Mouse (Mus musculus) thymus, adult 18-20 months (tissue): ENCODE measurements around the gene Ccdc134.

Experiments used
- DNase-seq, 2 experiments: peaks; one replicate each; pipeline ENCODE4 v3.0.0; 2022; ENCODE audit warnings: mixed read lengths in 2 of 2

The Ccdc134 gene

GRCm38 (mm10) chr15:82150042-82150441 lies 22.3 kb downstream of the Ccdc134 start:
- DNase-seq: no peak

- DNase-seq: no peak
These were observed 23.5 kb downstream of the Ccdc134 start for GRCm38 (mm10) chr15:82151176-82151575.

GRCm38 (mm10) chr15:82152022-82152421 lies 24.3 kb downstream of the Ccdc134 start:
- DNase-seq: no peak

GRCm38 (mm10) chr15:82152435-82152834 lies 24.7 kb downstream of the Ccdc134 start:
- DNase-seq: no peak

- no peak for DNase-seq
These were observed 28.6 kb downstream of the Ccdc134 start for GRCm38 (mm10) chr15:82156298-82156697.

GRCm38 (mm10) chr15:82156902-82157301 lies 29.2 kb downstream of the Ccdc134 start:
- no peak for DNase-seq

GRCm38 (mm10) chr15:82158243-82159035 lies 30.7 kb downstream of the Ccdc134 start:
- DNase-seq: no peak

GRCm38 (mm10) chr15:82159471-82159870 lies 31.7 kb downstream of the Ccdc134 start:
- no peak for DNase-seq

GRCm38 (mm10) chr15:82160731-82161640 lies 33.3 kb downstream of the Ccdc134 start:
- DNase-seq: no peak

- no peak for DNase-seq
These were observed 34.4 kb downstream of the Ccdc134 start for GRCm38 (mm10) chr15:82161965-82162600.

- DNase-seq: no peak
These were observed 35.8 kb downstream of the Ccdc134 start for GRCm38 (mm10) chr15:82163356-82164060.

- no peak for DNase-seq
These were observed 36.3 kb downstream of the Ccdc134 start for GRCm38 (mm10) chr15:82164061-82164399.

- no peak for DNase-seq
These were observed 36.8 kb downstream of the Ccdc134 start for GRCm38 (mm10) chr15:82164496-82164895.

GRCm38 (mm10) chr15:82165332-82166239 lies 37.9 kb downstream of the Ccdc134 start:
- DNase-seq: peak; percentile 70 to 80

GRCm38 (mm10) chr15:82166240-82167100 lies 38.7 kb downstream of the Ccdc134 start:
- peak; percentile 50 to 65 for DNase-seq

GRCm38 (mm10) chr15:82167201-82168168 lies 39.8 kb downstream of the Ccdc134 start:
- no peak for DNase-seq

- no peak for DNase-seq
These were observed 41.9 kb downstream of the Ccdc134 start for GRCm38 (mm10) chr15:82169671-82170070.

- DNase-seq: no peak
These were observed 43.0 kb downstream of the Ccdc134 start for GRCm38 (mm10) chr15:82170437-82171377.
